Mouse (Mus musculus) liver, adult 2 months (tissue): ENCODE data around the gene Zfp148.

Experiments used
- CTCF ChIP-seq: fragments of 200-500 bp; IDR thresholded peaks from 2 replicates; pipeline ENCODE4 v1.5.1; 2011; ENCODE audit warnings: low read depth, low read length, control low read depth
- POLR2A ChIP-seq: fragments of 200-500 bp; IDR thresholded peaks from 2 replicates; pipeline ENCODE4 v1.6.1; 2011; ENCODE audit warnings: low read length, control low read depth; ENCODE audit not compliant: insufficient read depth; ENCODE audit errors: extremely low read depth

DNA sequence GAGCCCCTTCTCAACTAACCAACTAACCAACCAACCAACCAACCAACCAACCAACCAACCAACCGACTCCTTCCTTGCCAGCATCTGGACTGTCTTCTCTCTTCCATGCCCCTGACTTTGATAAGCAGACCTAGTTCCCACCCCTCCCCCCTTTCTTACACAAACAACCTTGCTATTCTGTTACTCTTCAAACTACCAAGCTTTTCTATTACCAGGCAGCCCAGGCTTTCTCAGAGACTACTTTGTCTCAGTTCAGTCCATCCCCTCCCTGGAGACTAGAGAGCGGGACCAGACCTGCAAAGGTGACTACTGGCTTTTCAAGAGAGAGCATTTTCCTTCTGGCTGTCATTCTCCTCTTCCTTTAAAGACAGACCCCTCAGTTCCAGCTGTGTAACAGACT is 41.2 kb upstream of the Zfp148 start:
- TF ChIP-seq CTCF = no peak
- no peak for TF ChIP-seq POLR2A
